Mouse (Mus musculus): Measurements from ENCODE around the gene Slmap. TPM values are rescaled to one million over a fixed set of nuclear protein-coding genes. Genes with fewer than 3 reads are reported as not detected.
"Not testable (repeated sequence)": the region's sequence is repeated elsewhere in the genome, so short reads cannot be mapped to it uniquely, and the experiment has no call there.

Gene Slmap
- 10 to 100 TPM; 14.7 to 20.5 TPM for polyA plus RNA-seq (2017; shearing (Covaris generic))

- peak; percentile 90 for ATAC-seq
These were observed at the start of gene Slmap for GRCm38 (mm10) chr14:26534757-26535479. Slmap (minus strand) TSS chr14:26534931.

GRCm38 (mm10) chr14:26583645-26584044 lies 48.9 kb upstream of the Slmap start:
- ATAC-seq = no peak

- peak; percentile 75 for ATAC-seq
These were observed 44.9 kb upstream of the Slmap start for GRCm38 (mm10) chr14:26579346-26580343.

- no peak for ATAC-seq
These were observed 44.1 kb upstream of the Slmap start for GRCm38 (mm10) chr14:26578791-26579191.

GRCm38 (mm10) chr14:26576255-26576780 lies 41.6 kb upstream of the Slmap start:
- ATAC-seq = no peak

GRCm38 (mm10) chr14:26573556-26573955 lies 38.8 kb upstream of the Slmap start, which contains the start of gene Dennd6a:
Dennd6a (plus strand) TSS chr14:26573856.
- ATAC-seq = not testable (repeated sequence)

GRCm38 (mm10) chr14:26571951-26572675 lies 37.4 kb upstream of the Slmap start:
- no peak for ATAC-seq

GRCm38 (mm10) chr14:26569880-26570279 lies 35.1 kb upstream of the Slmap start:
- ATAC-seq = no peak

GRCm38 (mm10) chr14:26562247-26562646 lies 27.5 kb upstream of the Slmap start:
- no peak for ATAC-seq

GRCm38 (mm10) chr14:26558536-26558935 lies 23.8 kb upstream of the Slmap start:
- ATAC-seq = no peak

- ATAC-seq = no peak
These were observed 22.9 kb upstream of the Slmap start for GRCm38 (mm10) chr14:26557581-26557980.

GRCm38 (mm10) chr14:26552853-26553252 lies 18.1 kb upstream of the Slmap start:
- ATAC-seq = no peak

GRCm38 (mm10) chr14:26552441-26552840 lies 17.7 kb upstream of the Slmap start:
- no peak for ATAC-seq

GRCm38 (mm10) chr14:26550712-26551111 lies 16.0 kb upstream of the Slmap start:
- no peak for ATAC-seq

GRCm38 (mm10) chr14:26547516-26548488 lies 13.1 kb upstream of the Slmap start:
- no peak for ATAC-seq

- ATAC-seq = no peak
These were observed 7.4 kb upstream of the Slmap start for GRCm38 (mm10) chr14:26542136-26542535.

GRCm38 (mm10) chr14:26540577-26540976 lies 5.8 kb upstream of the Slmap start:
- no peak for ATAC-seq

GRCm38 (mm10) chr14:26539241-26539640 lies 4.5 kb upstream of the Slmap start:
- ATAC-seq = no peak

- ATAC-seq = peak; percentile 37
These were observed 642 bp downstream of the Slmap start for GRCm38 (mm10) chr14:26533821-26534756.

- no peak for ATAC-seq
These were observed 1.5 kb downstream of the Slmap start for GRCm38 (mm10) chr14:26533267-26533666.
